Mouse (Mus musculus): Measurements from ENCODE around the gene Gm4756.
A peak's percentile ranks its signal among the peaks of the same experiment; 100 is the strongest.
"Not testable (repeated sequence)": the region's sequence is repeated elsewhere in the genome, so short reads cannot be mapped to it uniquely, and the experiment has no call there.

Gene Gm4756

DNA sequence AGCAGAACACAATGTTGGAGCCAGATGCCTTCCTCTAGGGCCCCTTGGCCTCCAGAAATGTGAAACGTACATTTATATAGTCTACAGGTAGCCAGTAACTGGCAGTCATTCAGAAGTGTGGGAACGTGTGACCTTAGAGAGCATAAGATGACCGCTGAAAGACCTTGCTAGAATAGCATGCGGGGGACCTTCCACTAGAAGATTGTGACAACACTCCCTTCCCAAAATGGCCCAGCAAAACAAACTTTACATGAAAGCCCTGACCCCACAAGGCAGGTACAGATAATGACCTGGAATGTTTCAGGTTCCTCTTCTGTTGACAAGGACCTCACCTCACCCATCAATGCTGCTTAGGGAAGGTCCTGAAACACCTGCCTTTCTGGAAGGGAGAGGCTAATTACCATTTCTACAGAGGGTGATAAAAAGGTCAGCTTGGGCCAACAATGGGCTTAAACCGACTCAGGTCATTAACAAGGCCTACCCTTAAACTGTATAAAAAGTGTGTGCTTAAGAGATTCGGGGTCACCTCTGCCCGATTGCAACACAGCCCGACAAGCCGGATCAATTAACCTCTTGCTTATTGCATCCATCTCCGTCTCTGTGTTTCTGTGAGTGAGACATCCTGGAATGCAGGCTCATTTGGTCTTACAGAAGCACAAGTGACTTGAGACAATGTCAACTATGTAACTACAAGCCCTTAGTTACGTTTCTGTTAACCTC, at the start of gene Gm4756:
Gene Gm4756 (minus strand): TSS at position 51 of the 720 bp plus-strand sequence.
- no peak for DNase-seq

DNA sequence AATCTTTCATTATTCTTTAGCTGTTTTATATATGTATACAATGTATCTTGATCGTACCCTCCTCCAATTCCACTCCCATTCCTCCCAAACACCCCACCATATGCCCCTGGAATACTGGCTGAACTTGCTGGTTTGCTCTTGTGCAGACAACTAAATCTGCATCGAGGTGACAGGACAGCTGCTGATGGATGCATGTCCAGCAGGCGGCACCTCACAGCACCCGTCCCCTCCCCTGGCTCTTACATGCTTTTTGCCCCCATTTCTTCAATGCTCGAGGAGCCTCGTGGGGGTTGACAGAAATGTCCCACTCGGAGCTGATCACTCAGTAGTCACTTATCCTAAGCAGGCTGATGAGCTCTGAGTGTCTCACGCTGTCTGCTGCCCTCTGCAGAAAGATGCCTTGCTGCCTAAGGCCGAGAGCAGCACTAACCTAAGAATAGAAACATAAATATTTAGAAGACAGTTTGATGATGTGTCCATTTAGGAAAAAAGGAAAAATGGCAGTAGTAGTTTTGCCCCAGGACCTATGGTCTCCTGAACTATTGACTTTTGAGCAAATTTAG, 45.5 kb upstream of the Gm4756 start:
- no peak for DNase-seq

DNA sequence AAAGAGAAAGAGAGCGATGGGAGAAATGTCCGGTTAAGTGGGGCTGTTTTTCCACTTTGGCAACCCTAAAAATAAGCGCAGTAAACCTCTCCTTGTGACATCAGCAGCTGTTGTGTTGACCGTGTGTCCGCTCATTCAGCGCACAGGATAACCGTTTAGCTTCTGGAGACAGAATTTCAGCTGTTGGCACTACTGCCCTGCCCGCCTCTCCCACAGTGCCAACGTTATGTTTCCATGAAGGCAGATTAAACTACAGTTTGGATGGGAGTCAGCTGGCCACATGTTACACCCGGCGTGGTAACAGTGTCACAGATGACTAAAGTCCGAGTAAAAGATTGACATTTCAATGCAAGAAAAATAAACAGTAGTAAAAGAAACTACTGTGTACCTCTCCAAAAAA, 45.0 kb upstream of the Gm4756 start:
- DNase-seq, result peak; percentile 23

GRCm38 (mm10) chr12:72693895-72694294, 44.4 kb upstream of the Gm4756 start:
- no peak for DNase-seq

- DNase-seq, result not testable (repeated sequence)
These were observed 38.8 kb upstream of the Gm4756 start for GRCm38 (mm10) chr12:72688281-72688680.

DNA sequence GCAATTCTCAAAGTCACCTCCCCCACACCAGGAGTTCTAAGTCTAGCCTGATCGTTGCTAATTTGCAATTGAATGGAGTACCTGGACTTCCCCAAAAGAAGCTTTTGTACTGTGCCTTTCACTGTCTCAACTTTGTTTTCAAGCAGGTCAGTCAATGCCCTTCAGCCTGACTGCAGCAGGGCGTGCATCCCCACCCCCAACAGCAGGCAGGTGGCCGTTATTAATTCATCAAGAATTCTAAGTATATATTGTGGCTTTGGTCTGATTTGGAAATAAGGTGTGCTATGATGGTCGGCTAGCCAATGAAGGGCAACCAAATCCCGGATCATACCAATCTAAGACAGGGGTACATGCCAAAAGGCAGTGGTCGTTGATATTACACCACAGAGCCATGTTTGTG, 38.3 kb upstream of the Gm4756 start:
- not testable (repeated sequence) for DNase-seq

GRCm38 (mm10) chr12:72686566-72686965, 37.1 kb upstream of the Gm4756 start:
- not testable (repeated sequence) for DNase-seq

- no peak for DNase-seq
These were observed 34.2 kb upstream of the Gm4756 start for GRCm38 (mm10) chr12:72683612-72684011.

GRCm38 (mm10) chr12:72682511-72683282, 33.2 kb upstream of the Gm4756 start:
- no peak for DNase-seq

DNA sequence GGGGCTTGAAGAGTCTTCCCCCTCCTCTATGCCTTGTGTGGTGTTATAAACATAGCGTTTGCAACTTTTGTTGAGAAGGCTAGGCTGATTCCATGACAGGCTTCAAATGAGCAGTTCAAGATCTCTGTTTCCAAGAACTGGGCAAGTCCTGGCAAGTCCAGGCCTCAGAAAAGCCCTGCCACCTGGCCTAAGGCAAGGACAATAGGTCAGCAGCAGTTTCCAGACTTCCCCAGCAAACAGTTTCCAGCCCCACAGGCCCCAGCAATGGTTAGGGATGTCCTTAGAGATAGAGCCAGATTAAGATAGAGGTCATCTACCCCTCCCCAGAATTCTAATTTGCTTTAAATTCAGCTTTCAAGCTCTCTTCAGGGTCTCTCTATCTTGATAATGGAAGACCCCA, 32.5 kb upstream of the Gm4756 start:
- DNase-seq, result no peak

GRCm38 (mm10) chr12:72679635-72680034, 30.2 kb upstream of the Gm4756 start:
- DNase-seq, result no peak

DNA sequence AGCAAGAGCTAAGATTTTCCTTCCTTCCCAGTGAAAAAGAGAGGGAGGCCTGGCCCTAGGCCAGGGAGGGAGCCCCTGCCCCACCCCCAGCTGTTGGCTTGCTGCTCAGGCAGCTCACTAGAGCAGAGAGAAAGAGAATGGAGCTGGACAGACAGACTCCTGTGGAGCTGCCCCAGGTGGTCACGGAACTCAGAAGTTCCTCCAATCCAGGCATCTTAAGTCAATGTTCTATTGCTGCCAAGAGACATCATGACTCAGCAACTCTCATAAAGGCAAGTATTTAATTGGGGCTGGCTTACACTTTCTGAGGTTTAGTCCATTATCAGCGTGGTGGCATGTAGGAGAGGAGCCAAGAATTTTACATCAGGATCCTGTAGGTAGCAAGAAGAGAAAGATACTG, 25.4 kb upstream of the Gm4756 start:
- DNase-seq, result no peak

GRCm38 (mm10) chr12:72674079-72674797, 24.8 kb upstream of the Gm4756 start:
- DNase-seq, result no peak

- no peak for DNase-seq
These were observed 22.2 kb upstream of the Gm4756 start for GRCm38 (mm10) chr12:72671516-72672135.

- DNase-seq, result no peak
These were observed 21.5 kb upstream of the Gm4756 start for GRCm38 (mm10) chr12:72670921-72671320.

- no peak for DNase-seq
These were observed 18.5 kb upstream of the Gm4756 start for GRCm38 (mm10) chr12:72667868-72668469.

DNA sequence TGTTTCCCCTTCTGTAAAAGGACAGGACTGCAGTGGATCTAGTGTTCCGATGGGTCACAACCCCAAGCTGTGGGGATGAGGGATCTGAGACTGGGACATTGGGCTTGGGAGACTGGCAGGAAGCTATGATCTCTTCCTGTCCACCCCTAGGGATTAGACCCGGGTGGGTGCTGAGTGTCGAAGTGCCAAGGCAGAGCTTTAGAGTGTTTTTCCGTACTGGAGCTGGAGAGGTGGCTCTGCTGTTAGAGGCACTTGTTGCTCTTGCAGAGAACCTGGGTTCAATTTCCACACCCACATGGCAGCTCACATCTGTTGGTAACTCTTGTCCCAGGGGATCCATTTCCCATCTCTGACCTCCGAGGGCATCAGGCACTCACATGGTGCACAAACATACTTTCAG, 16.6 kb upstream of the Gm4756 start:
- DNase-seq, result no peak

GRCm38 (mm10) chr12:72664735-72665337, 15.4 kb upstream of the Gm4756 start, which contains the start of gene Dhrs7:
Dhrs7 (minus strand) TSS chr12:72664909.
- peak; percentile 76 for DNase-seq

DNA sequence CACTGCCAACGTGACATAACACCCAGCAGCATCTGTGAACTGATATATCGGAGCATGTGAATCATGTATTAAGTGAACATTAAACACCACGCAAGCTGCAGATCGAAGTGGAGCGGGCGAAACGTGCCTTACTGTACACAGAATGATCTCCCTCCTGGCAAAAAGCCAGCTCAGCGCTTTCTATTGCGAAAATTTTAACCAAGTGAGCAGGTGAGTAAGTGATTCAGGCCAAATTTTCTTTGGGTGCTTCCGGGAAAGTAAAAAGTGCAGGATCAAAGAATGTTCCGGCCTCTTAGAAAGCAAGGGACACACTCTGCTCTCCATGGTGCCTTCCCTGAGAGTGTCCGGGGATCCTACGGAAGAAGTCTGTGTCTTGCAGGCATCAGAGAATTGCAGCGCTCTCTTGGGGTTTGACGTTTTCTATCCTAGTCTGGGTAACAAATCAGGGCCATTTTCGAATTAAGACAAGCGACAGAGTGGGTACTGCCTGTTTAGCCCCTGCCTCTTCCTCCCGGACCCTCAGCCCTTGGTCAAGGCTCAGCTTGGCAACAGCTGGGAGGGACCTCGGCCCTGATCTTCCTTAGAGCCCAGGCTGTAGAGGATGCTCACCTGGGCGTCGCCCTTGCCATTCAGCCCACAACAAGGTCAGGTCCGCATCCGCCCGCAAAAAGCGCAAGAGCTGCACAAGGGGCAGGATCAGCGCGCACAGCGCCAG, 14.7 kb upstream of the Gm4756 start:
- DNase-seq, result peak; percentile 4

DNA sequence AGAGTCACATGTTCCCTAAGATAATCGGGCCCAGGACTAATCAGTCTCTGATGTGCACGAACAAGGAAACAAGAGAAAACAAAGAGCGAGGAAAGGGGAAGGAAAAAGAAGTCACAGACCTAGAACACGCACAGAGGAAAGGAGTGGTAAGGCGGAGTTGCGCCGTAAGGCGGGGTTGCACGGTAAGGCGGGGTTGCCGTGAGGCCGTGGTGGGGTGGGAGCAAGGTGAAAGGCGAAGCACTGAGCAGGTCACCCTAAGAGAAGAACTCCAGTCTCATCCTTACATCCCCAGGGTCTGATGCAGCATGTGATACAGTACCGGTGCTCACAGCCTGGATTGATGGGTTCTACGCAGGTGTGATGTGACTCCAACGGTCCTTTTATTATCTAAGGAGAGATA, 6.3 kb upstream of the Gm4756 start:
- no peak for DNase-seq

- peak; percentile 7 for DNase-seq
These were observed 5.2 kb upstream of the Gm4756 start for GRCm38 (mm10) chr12:72654698-72655097.

All from kidney, adult 11 months (tissue).